Mouse (Mus musculus) C2C12 (cell line): ENCODE results near the gene Slc22a2. TPM values are rescaled to one million over a fixed set of nuclear protein-coding genes. Genes with fewer than 3 reads are reported as not detected.

Experiments
- H3K27me3 ChIP-seq: one replicate; pipeline ENCODE4 v1.6.1; 2011; ENCODE audit not compliant: control insufficient read depth, insufficient read depth, insufficient read length
- H3K36me3 ChIP-seq: one replicate; pipeline ENCODE4 v1.6.1; 2011; ENCODE audit not compliant: control insufficient read depth, insufficient read depth
- H3K4me3 ChIP-seq: one replicate; pipeline ENCODE4 v1.5.1; 2011; ENCODE audit warnings: mild to moderate bottlenecking, control low read depth; ENCODE audit not compliant: poor library complexity, insufficient read depth, severe bottlenecking
- H3K79me2 ChIP-seq: one replicate; pipeline ENCODE4 v1.6.1; 2011; ENCODE audit not compliant: control insufficient read depth, insufficient read depth
- H3K79me3 ChIP-seq: one replicate; pipeline ENCODE4 v1.6.1; 2011; ENCODE audit warnings: low read depth, control low read depth
- H3ac ChIP-seq: one replicate; pipeline ENCODE3; 2011; ENCODE audit warnings: low read depth; ENCODE audit not compliant: control insufficient read depth, insufficient read length
- CEBPB ChIP-seq: IDR thresholded peaks from one replicate; pipeline ENCODE4 v1.6.1; 2011; ENCODE audit warnings: low read depth, mild to moderate bottlenecking, control low read depth, moderate library complexity
- CTCF ChIP-seq: IDR thresholded peaks from one replicate; pipeline ENCODE4 v1.5.1; 2011; ENCODE audit not compliant: control insufficient read depth, insufficient read depth, insufficient read length
- FOSL1 ChIP-seq: IDR thresholded peaks from one replicate; pipeline ENCODE4 v1.8.0; 2011; ENCODE audit warnings: mild to moderate bottlenecking, low read length; ENCODE audit not compliant: poor library complexity, insufficient read depth, severe bottlenecking
- MAX ChIP-seq: IDR thresholded peaks from one replicate; pipeline ENCODE4 v1.6.1; 2011; ENCODE audit warnings: mild to moderate bottlenecking, control low read depth
- MYOD1 ChIP-seq: IDR thresholded peaks from one replicate; pipeline ENCODE4 v1.6.1; 2011; ENCODE audit warnings: low read depth; ENCODE audit not compliant: control insufficient read depth, insufficient read length
- MYOG ChIP-seq: IDR thresholded peaks from one replicate; pipeline ENCODE4 v1.6.1; 2011; ENCODE audit not compliant: control insufficient read depth, insufficient read length; ENCODE audit errors: extremely low read depth
- USF1 ChIP-seq: IDR thresholded peaks from one replicate; pipeline ENCODE4 v1.6.1; 2011; ENCODE audit warnings: low read depth, mild to moderate bottlenecking, control low read depth, moderate library complexity
- polyA plus RNA-seq: library from polyadenylated mRNA; unstranded; fragments of >200 nt; fragmentation: generic; extraction: Trizol; gene quantifications from one replicate; pipeline ENCODE4 v1.2.1, GENCODE M21; 2012; ENCODE audit warnings: missing spikeins

The Slc22a2 gene
- polyA plus RNA-seq, 1 experiment = not detected

GRCm38 (mm10) chr17:12571924-12572463, 11.9 kb upstream of the Slc22a2 start:
- no peak overlapping the region for H3K4me3 ChIP-seq
- H3K79me3 ChIP-seq = no peaks in the 10 kb centered on the region
- no peak for TF ChIP-seq CEBPB
- TF ChIP-seq MYOD1 = no peak
- TF ChIP-seq MAX = no peak
- TF ChIP-seq CTCF = no peak
- no peak for TF ChIP-seq MYOG
- no peak for TF ChIP-seq USF1
- H3K27me3 ChIP-seq = no peaks in the 10 kb centered on the region
- H3K79me2 ChIP-seq = no peaks in the 10 kb centered on the region
- H3ac ChIP-seq = no peak overlapping the region
- H3K36me3 ChIP-seq = no peaks in the 10 kb centered on the region

GRCm38 (mm10) chr17:12575391-12575790, 8.5 kb upstream of the Slc22a2 start:
- TF ChIP-seq USF1 = no peak
- no peak for TF ChIP-seq MAX
- TF ChIP-seq MYOG = no peak
- TF ChIP-seq FOSL1 = no peak
- no peak for TF ChIP-seq CTCF
- TF ChIP-seq CEBPB = no peak
- TF ChIP-seq MYOD1 = no peak
- no peak overlapping the region for H3K4me3 ChIP-seq
- no peaks in the 10 kb centered on the region for H3K79me2 ChIP-seq
- H3K36me3 ChIP-seq = no peaks in the 10 kb centered on the region
- H3K27me3 ChIP-seq = no peaks in the 10 kb centered on the region
- H3K79me3 ChIP-seq = no peaks in the 10 kb centered on the region
- no peak overlapping the region for H3ac ChIP-seq

GRCm38 (mm10) chr17:12577096-12577495, 6.8 kb upstream of the Slc22a2 start:
- Histone ChIP-seq H3K4me3 (no peak overlapping the region), H3K79me3 (no peaks in the 10 kb centered on the region)
- TF ChIP-seq USF1 (no peak), CTCF (no peak), CEBPB (no peak), FOSL1 (no peak), MYOG (no peak), MYOD1 (no peak), MAX (no peak)

GRCm38 (mm10) chr17:12585366-12585765, 1.4 kb downstream of the Slc22a2 start:
- TF ChIP-seq USF1 (no peak), MYOG (no peak), FOSL1 (no peak), MYOD1 (no peak), CEBPB (no peak), CTCF (no peak)
- H3K36me3 ChIP-seq = no peaks in the 10 kb centered on the region
- H3K79me3 ChIP-seq = no peaks in the 10 kb centered on the region
- H3ac ChIP-seq = no peak overlapping the region
- H3K79me2 ChIP-seq = no peaks in the 10 kb centered on the region
- H3K27me3 ChIP-seq = peaks cover 32% of the 10 kb centered on the region
- H3K4me3 ChIP-seq = no peak overlapping the region

More at GRCm38 (mm10) chr17:12577096-12577495, 6.8 kb upstream of the Slc22a2 start:
- H3ac ChIP-seq = no peak overlapping the region
- H3K79me2 ChIP-seq = no peaks in the 10 kb centered on the region
- H3K27me3 ChIP-seq = peaks cover 5% of the 10 kb centered on the region
- no peaks in the 10 kb centered on the region for H3K36me3 ChIP-seq

- Histone ChIP-seq H3ac (no peak overlapping the region), H3K36me3 (no peaks in the 10 kb centered on the region), H3K79me3 (no peaks in the 10 kb centered on the region), H3K79me2 (no peaks in the 10 kb centered on the region), H3K27me3 (peaks cover 28% of the 10 kb centered on the region), H3K4me3 (no peak overlapping the region)
- no peak for TF ChIP-seq MYOD1
- no peak for TF ChIP-seq USF1
- no peak for TF ChIP-seq FOSL1
- no peak for TF ChIP-seq CTCF
- TF ChIP-seq MAX = no peak
- no peak for TF ChIP-seq CEBPB
- no peak for TF ChIP-seq MYOG
Measured at GRCm38 (mm10) chr17:12586966-12587365, 3.0 kb downstream of the Slc22a2 start.

GRCm38 (mm10) chr17:12588801-12589247, 4.9 kb downstream of the Slc22a2 start:
- no peaks in the 10 kb centered on the region for H3K79me3 ChIP-seq
- H3K27me3 ChIP-seq = peaks cover 18% of the 10 kb centered on the region
- H3K4me3 ChIP-seq = no peak overlapping the region
- no peaks in the 10 kb centered on the region for H3K36me3 ChIP-seq
- H3ac ChIP-seq = no peak overlapping the region
- TF ChIP-seq CEBPB (no peak), FOSL1 (no peak), MYOD1 (no peak), USF1 (no peak), CTCF (no peak), MYOG (no peak), MAX (no peak)
- no peaks in the 10 kb centered on the region for H3K79me2 ChIP-seq
